Mouse (Mus musculus) C2C12 (cell line): ENCODE data around the gene Adh4.

Experiments used
- CEBPB ChIP-seq: IDR thresholded peaks from one replicate; pipeline ENCODE4 v1.6.1; 2011; ENCODE audit warnings: low read depth, mild to moderate bottlenecking, control low read depth, moderate library complexity
- CTCF ChIP-seq: IDR thresholded peaks from one replicate; pipeline ENCODE4 v1.5.1; 2011; ENCODE audit not compliant: control insufficient read depth, insufficient read depth, insufficient read length
- MAX ChIP-seq: IDR thresholded peaks from one replicate; pipeline ENCODE4 v1.6.1; 2011; ENCODE audit warnings: mild to moderate bottlenecking, control low read depth
- MYOD1 ChIP-seq: IDR thresholded peaks from one replicate; pipeline ENCODE4 v1.6.1; 2011; ENCODE audit warnings: low read depth; ENCODE audit not compliant: control insufficient read depth, insufficient read length
- MYOG ChIP-seq: IDR thresholded peaks from one replicate; pipeline ENCODE4 v1.6.1; 2011; ENCODE audit not compliant: control insufficient read depth, insufficient read length; ENCODE audit errors: extremely low read depth
- USF1 ChIP-seq: IDR thresholded peaks from one replicate; pipeline ENCODE4 v1.6.1; 2011; ENCODE audit warnings: low read depth, mild to moderate bottlenecking, control low read depth, moderate library complexity

DNA sequence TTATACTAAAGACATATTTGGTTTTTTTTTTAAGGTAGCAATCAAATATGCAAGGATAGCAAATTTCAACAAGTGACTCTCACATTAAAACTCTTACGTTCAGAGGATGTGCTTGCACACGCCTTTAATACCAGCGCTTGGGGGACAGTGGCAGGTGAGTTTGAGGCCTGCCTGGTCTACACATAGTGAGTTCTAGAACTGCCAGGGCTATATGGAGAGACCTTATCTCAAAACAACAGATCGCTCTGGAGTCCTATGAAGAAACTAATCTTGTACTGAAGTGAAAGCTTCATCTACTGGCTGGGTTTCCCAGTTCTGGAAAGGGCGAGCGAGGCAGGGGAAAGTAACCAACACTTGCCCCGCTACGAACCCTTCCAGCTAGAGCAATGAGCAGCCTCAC lies 64.2 kb downstream of the Adh4 start:
- TF ChIP-seq CTCF: no peak
- no peak for TF ChIP-seq MYOG
- no peak for TF ChIP-seq USF1
- TF ChIP-seq MAX: no peak
- TF ChIP-seq MYOD1: no peak
- no peak for TF ChIP-seq CEBPB
